Mouse (Mus musculus) left cerebral cortex, postnatal 10 days (tissue): ENCODE measurements around the gene Rabac1. TPM values are rescaled to one million over a fixed set of nuclear protein-coding genes. Genes with fewer than 3 reads are reported as not detected.
A peak's percentile ranks its signal among the peaks of the same experiment; 100 is the strongest.

Experiments
- DNase-seq, 2 experiments: peaks; one replicate each; pipeline ENCODE4 v3.0.0; 2021 to 2022; ENCODE audit warnings: low spot score in 2 of 2, mixed read lengths in 1 of 2; ENCODE audit errors: extremely low spot score in 1 of 2
- intact Hi-C: fragments of 180-260 bp; cut with DNase I; formaldehyde crosslinking; loops from one replicate; pipeline ENCODE4 v1.15.1; 2025
- total RNA-seq, 2 experiments: library from RNA; stranded (reverse); gene quantifications; 2 replicates each; pipeline ENCODE4 v1.2.3; 2021

The Rabac1 gene
- 100 to 1,000 TPM; 293 to 300 TPM for total RNA-seq

- DNase-seq, result peak; percentile 93 to 94
- intact Hi-C loops, result no loop called here
Observed at GRCm38 (mm10) chr7:24971972-24972893, at the start of gene Rabac1. Gene Rabac1, minus strand, starts transcription at chr7:24972754.

GRCm38 (mm10) chr7:25011592-25011991, 39.0 kb upstream of the Rabac1 start:
- DNase-seq, result no peak
- intact Hi-C loops, result no loop called here

- intact Hi-C loops, result no loop called here
- DNase-seq, result peak; percentile 62 to 81
Observed at GRCm38 (mm10) chr7:25010090-25010913, 37.7 kb upstream of the Rabac1 start.

GRCm38 (mm10) chr7:25009099-25009700, 36.6 kb upstream of the Rabac1 start:
- peak; percentile 73 to 80 for DNase-seq
- intact Hi-C loops, result no loop called here

- DNase-seq, result peak; percentile 45 to 76
- intact Hi-C loops, result no loop called here
Observed at GRCm38 (mm10) chr7:25008635-25009034, 36.1 kb upstream of the Rabac1 start.

GRCm38 (mm10) chr7:25007609-25008374, 35.2 kb upstream of the Rabac1 start:
- intact Hi-C loops, result no loop called here
- peak; percentile 81 to 87 for DNase-seq

GRCm38 (mm10) chr7:25006586-25007364, 34.2 kb upstream of the Rabac1 start:
- intact Hi-C loops, result no loop called here
- no peak for DNase-seq

GRCm38 (mm10) chr7:25006171-25006570, 33.6 kb upstream of the Rabac1 start:
- no peak for DNase-seq
- intact Hi-C loops, result no loop called here

GRCm38 (mm10) chr7:25005421-25006065, 33.0 kb upstream of the Rabac1 start, which contains the start of gene Atp1a3:
Gene Atp1a3, minus strand, starts transcription at chr7:25005958.
- peak; percentile 84 to 91 for DNase-seq
- intact Hi-C loops, result no loop called here

GRCm38 (mm10) chr7:25004806-25005205, 32.3 kb upstream of the Rabac1 start:
- DNase-seq, result peak in 1 of 2 experiments; percentile 56
- intact Hi-C loops, result no loop called here

GRCm38 (mm10) chr7:25003820-25004388, 31.4 kb upstream of the Rabac1 start:
- peak in 1 of 2 experiments; percentile 57 for DNase-seq
- intact Hi-C loops, result no loop called here

- intact Hi-C loops, result no loop called here
- DNase-seq, result peak in 1 of 2 experiments; percentile 64
Observed at GRCm38 (mm10) chr7:25003291-25003690, 30.7 kb upstream of the Rabac1 start.

GRCm38 (mm10) chr7:25000711-25001110, 28.2 kb upstream of the Rabac1 start:
- DNase-seq, result no peak
- intact Hi-C loops, result no loop called here

GRCm38 (mm10) chr7:25000211-25000610, 27.7 kb upstream of the Rabac1 start:
- DNase-seq, result no peak
- intact Hi-C loops, result no loop called here

- intact Hi-C loops, result no loop called here
- DNase-seq, result no peak
Observed at GRCm38 (mm10) chr7:24993081-24993480, 20.5 kb upstream of the Rabac1 start.

GRCm38 (mm10) chr7:24990478-24990877, 17.9 kb upstream of the Rabac1 start:
- intact Hi-C loops, result no loop called here
- DNase-seq, result no peak

GRCm38 (mm10) chr7:24987941-24988340, 15.4 kb upstream of the Rabac1 start:
- intact Hi-C loops, result no loop called here

More at GRCm38 (mm10) chr7:24987941-24988340, 15.4 kb upstream of the Rabac1 start:
- DNase-seq, result no peak
